Mouse (Mus musculus): ENCODE data around the gene Fhl3. TPM values are rescaled to one million over a fixed set of nuclear protein-coding genes. Genes with fewer than 3 reads are reported as not detected.
A peak's percentile ranks its signal among the peaks of the same experiment; 100 is the strongest.

The Fhl3 gene
- polyA plus RNA-seq, 1 experiment: 19.4 TPM

DNA sequence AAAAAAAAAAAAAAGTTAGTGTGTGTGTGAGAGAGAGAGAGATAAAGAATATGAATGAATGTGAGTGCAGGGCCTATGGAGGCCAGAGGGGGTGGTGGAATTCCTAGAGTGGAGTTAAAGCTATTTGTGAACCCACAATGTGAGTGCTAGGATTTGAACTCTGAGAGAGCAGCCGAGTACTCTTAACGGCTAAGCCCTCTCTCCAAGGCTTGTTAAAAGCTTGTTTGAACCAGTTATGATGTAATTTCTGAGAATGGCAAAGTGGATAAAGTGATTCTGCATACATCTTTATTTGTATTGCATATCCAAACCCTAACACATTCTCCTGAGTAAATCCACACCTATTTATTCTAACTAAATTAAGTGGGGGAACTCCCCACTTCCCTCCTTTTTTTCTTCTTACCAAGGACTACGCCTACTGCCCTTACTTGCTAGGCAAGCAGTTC lies 8.1 kb upstream of the Fhl3 start:
- H3K27ac ChIP-seq (ENCODE audit: insufficient read depth, low read length): no peak overlapping the region
- WGBS: 64% methylated on average over 3 of the region's 3 CpGs
- peaks cover 2% of the 10 kb centered on the region; the same call in 1 of the 2 replicates for H3K4me1 ChIP-seq (ENCODE audit: control insufficient read depth, insufficient read depth, insufficient read length)
- no peaks in the 10 kb centered on the region for H3K36me3 ChIP-seq (ENCODE audit: control insufficient read depth, insufficient read depth, low read length)
- H3K27me3 ChIP-seq (ENCODE audit: control insufficient read depth, insufficient read depth, low read length): no peaks in the 10 kb centered on the region
- DNase-seq (ENCODE audit: low read depth in 1 of 2, low spot score in 2 of 2): no peak
- no peak for TF ChIP-seq POLR2A (IDR thresholded peaks at IDR 0.05; ENCODE audit: low read depth, low read length)
- TF ChIP-seq CTCF (IDR thresholded peaks at IDR 0.05; ENCODE audit: extremely low read depth, insufficient read depth, insufficient read length, insufficient replicate concordance): no peak
- no peak overlapping the region for H3K4me3 ChIP-seq (ENCODE audit: extremely low read depth, insufficient read depth, insufficient read length)

DNA sequence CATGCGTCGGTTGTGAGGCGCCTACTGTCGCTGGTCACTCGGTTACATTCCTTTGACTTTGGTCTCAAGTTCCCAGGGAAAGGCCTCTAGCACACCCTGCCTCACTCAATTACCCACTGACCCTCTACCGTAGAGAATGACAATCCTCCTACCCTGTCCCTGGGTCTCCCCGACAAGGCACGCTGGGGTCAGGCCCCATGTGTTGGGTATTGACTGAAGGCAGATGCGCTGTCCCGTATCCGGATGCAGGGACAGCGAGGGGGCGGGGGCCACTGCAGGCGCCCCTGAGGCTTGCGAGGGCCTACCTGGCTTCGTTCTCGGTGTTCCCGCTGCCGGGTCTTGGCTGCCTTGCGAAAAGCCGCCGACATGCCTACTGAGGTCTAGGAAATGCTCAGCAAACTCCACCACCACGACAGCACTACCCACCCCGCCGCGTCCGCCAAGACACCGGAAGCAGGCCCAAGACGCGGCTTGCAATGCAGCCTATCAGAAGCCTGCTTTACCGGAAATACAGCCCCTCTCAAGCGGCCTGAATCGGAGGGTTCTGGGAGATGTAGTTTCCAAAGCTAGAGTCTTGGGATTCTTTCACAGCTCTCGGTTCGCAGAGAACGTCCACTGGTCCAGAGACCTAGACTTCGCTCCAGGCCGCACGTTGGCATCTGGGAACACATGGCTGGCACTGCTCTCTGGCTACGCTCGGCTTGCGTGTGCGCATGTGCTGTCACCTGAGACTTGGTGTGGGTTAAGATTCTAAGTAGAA lies 7.2 kb upstream of the Fhl3 start, which contains the start of gene Utp11:
Gene Utp11, minus strand, starts transcription at position 466 of the 760 bp plus-strand sequence.
- peak within 1 kb of the TSS; percentile 64 for H3K4me3 ChIP-seq (ENCODE audit: extremely low read depth, insufficient read depth, insufficient read length)
- H3K27ac ChIP-seq (ENCODE audit: insufficient read depth, low read length): peak within 1 kb of the TSS; percentile 31
- H3K36me3 ChIP-seq (ENCODE audit: control insufficient read depth, insufficient read depth, low read length): no peaks in the 10 kb centered on the region
- 2% methylated on average over 43 of the region's 43 CpGs for WGBS
- H3K4me1 ChIP-seq (ENCODE audit: control insufficient read depth, insufficient read depth, insufficient read length): peaks cover 2% of the 10 kb centered on the region; the same call in 1 of the 2 replicates
- H3K27me3 ChIP-seq (ENCODE audit: control insufficient read depth, insufficient read depth, low read length): no peaks in the 10 kb centered on the region
- no peak for TF ChIP-seq POLR2A (IDR thresholded peaks at IDR 0.05; ENCODE audit: low read depth, low read length)
- TF ChIP-seq CTCF (IDR thresholded peaks at IDR 0.05; ENCODE audit: extremely low read depth, insufficient read depth, insufficient read length, insufficient replicate concordance): no peak
- DNase-seq (ENCODE audit: low read depth in 1 of 2, low spot score in 2 of 2): peak; percentile 77 to 81

DNA sequence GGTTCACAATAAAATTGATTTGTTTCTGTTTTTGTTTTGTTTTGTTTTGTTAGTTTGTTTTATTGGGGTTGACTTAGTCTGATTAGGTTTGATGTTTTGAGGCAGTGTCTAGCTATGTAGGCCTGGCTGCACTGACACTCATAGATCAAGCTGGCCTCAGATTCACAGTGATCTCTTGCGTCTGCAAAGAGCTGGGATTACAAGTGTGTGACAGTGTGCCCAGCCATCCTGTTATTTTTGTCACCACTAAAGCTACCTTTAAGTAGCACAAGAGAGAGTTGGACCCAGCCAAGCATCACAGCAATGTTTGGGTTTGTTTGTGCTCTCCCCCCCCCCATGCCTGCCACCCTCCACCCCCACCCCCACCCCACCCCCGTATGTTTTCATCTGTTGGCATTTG lies 5.9 kb upstream of the Fhl3 start:
- Histone ChIP-seq H3K4me3 (ENCODE audit: extremely low read depth, insufficient read depth, insufficient read length) (no peak overlapping the region), H3K36me3 (ENCODE audit: control insufficient read depth, insufficient read depth, low read length) (no peaks in the 10 kb centered on the region), H3K4me1 (ENCODE audit: control insufficient read depth, insufficient read depth, insufficient read length) (peaks cover 2% of the 10 kb centered on the region; the same call in 1 of the 2 replicates), H3K27ac (ENCODE audit: insufficient read depth, low read length) (no peak overlapping the region), H3K27me3 (ENCODE audit: control insufficient read depth, insufficient read depth, low read length) (no peaks in the 10 kb centered on the region)
- TF ChIP-seq CTCF (IDR thresholded peaks at IDR 0.05; ENCODE audit: extremely low read depth, insufficient read depth, insufficient read length, insufficient replicate concordance) (no peak), POLR2A (IDR thresholded peaks at IDR 0.05; ENCODE audit: low read depth, low read length) (no peak)
- WGBS: 80% methylated on average over 2 of the region's 2 CpGs
- no peak for DNase-seq (ENCODE audit: low read depth in 1 of 2, low spot score in 2 of 2)

DNA sequence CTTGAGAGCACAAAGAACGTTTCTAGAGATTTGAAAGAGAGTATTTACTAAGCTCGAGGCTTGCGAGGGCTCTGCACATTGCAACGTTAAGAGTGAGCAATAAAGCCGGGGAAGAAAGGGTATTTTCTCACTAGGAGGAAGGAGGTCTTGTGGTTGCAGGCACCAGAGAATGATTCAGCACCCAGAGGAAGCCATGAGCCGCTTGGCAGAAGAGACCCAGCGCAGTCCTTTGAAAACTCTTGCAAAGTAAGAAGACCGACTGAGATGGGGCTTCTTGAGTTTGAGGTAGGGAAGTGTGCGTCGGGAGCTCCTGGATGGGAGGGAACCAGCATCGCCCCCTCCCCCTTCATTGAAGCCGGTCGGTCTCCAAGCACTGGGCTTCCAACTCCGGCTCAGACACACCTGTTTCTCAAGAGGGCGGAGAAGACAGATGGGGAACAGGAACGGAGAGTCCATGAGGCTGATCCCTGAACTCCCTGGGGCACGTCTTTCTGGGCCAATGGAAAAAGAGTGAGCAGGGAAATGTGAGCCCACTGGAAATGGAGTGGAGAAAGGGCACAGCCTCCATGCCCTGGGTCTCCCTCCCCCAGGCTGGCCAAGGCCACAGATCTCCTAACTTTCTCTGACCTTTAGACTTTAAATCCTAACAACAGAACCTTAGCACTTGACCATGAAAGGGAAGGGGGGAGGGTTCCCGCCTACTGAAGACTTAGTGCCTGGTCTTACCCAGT lies 4.5 kb upstream of the Fhl3 start:
- H3K27me3 ChIP-seq (ENCODE audit: control insufficient read depth, insufficient read depth, low read length): no peaks in the 10 kb centered on the region
- no peaks in the 10 kb centered on the region for H3K36me3 ChIP-seq (ENCODE audit: control insufficient read depth, insufficient read depth, low read length)
- DNase-seq (ENCODE audit: low read depth in 1 of 2, low spot score in 2 of 2): no peak
- TF ChIP-seq CTCF (IDR thresholded peaks at IDR 0.05; ENCODE audit: extremely low read depth, insufficient read depth, insufficient read length, insufficient replicate concordance): no peak
- TF ChIP-seq POLR2A (IDR thresholded peaks at IDR 0.05; ENCODE audit: low read depth, low read length): no peak
- 6% methylated on average over 18 of the region's 18 CpGs for WGBS
- H3K27ac ChIP-seq (ENCODE audit: insufficient read depth, low read length): no peak overlapping the region
- H3K4me3 ChIP-seq (ENCODE audit: extremely low read depth, insufficient read depth, insufficient read length): peak overlapping the region; percentile 23; the same call in 1 of the 2 replicates
- H3K4me1 ChIP-seq (ENCODE audit: control insufficient read depth, insufficient read depth, insufficient read length): peaks cover 8% of the 10 kb centered on the region

DNA sequence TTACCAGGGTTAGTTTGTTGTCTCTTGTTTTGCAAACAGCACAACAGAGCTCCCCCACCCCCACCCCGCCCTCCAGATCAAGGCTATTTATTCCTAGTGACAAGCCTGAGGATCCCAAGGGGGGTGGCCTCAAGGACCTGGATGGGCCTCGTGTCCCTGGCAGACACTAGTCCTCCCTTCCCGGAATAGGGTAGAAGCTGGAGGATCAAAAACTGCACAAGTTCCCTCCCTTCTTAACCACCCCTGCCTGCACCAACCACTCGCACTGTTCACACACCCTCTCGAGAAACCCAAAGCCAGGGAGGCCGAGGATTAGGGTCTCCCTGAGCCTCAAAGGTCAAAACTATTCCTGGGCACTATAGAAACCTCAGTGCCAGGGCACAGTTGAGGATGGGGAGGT lies 710 bp upstream of the Fhl3 start:
- H3K36me3 ChIP-seq (ENCODE audit: control insufficient read depth, insufficient read depth, low read length): no peaks in the 10 kb centered on the region
- no peak overlapping the region for H3K27ac ChIP-seq (ENCODE audit: insufficient read depth, low read length)

DNA sequence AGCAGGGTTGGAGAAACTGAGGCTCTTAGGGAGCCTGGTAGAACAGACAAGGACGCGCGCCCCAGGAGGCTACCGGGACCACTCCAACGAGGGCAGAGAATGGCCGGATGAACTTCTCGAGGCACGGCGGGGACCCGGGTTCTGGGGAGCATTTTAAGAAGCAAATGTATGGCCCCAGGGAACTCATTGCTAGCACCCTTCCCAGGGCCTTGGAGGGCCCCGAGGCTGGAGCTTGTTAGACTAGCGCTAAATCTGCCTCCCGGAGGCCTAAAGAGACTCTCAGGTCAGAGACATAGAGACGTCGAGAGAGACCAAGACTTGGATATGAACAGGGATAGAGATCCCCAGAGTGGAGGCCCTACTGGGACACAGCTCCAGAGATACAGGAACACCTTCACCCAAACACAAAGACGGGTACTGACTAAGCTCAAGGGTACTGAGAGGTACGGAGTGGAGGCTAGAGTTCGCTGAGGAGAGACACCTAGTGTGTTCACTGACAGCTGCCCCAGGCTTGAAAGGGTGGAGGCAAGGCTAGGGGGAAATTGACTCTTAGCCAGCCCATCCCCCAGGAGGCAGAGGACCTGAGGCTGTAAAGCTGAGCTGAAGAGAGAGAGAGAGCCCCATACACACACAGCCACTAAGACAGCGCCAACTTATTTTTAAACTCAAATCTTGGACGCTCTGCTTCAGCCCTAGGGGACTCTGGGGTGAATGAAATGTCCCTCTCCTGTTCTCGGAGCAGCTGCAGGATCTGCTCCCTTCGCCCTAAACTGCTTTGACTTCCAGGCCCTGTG lies 748 bp downstream of the Fhl3 start:
- Histone ChIP-seq H3K36me3 (ENCODE audit: control insufficient read depth, insufficient read depth, low read length) (no peaks in the 10 kb centered on the region), H3K27ac (ENCODE audit: insufficient read depth, low read length) (peak overlapping the region; percentile 63), H3K27me3 (ENCODE audit: control insufficient read depth, insufficient read depth, low read length) (no peaks in the 10 kb centered on the region), H3K4me1 (ENCODE audit: control insufficient read depth, insufficient read depth, insufficient read length) (peaks cover 30% of the 10 kb centered on the region), H3K4me3 (ENCODE audit: extremely low read depth, insufficient read depth, insufficient read length) (peak overlapping the region; percentile 74)
- WGBS: 9% methylated on average over 22 of the region's 22 CpGs
- no peak for TF ChIP-seq CTCF (IDR thresholded peaks at IDR 0.05; ENCODE audit: extremely low read depth, insufficient read depth, insufficient read length, insufficient replicate concordance)
- no peak for TF ChIP-seq POLR2A (IDR thresholded peaks at IDR 0.05; ENCODE audit: low read depth, low read length)
- peak in 1 of 2 experiments; percentile 35 for DNase-seq (ENCODE audit: low read depth in 1 of 2, low spot score in 2 of 2)

More for the DNA sequence above, 710 bp upstream of the Fhl3 start:
- no peak for TF ChIP-seq CTCF (IDR thresholded peaks at IDR 0.05; ENCODE audit: extremely low read depth, insufficient read depth, insufficient read length, insufficient replicate concordance)
- 54% methylated on average over 6 of the region's 6 CpGs for WGBS
- no peak overlapping the region for H3K4me3 ChIP-seq (ENCODE audit: extremely low read depth, insufficient read depth, insufficient read length)
- peaks cover 26% of the 10 kb centered on the region for H3K4me1 ChIP-seq (ENCODE audit: control insufficient read depth, insufficient read depth, insufficient read length)
- no peak for DNase-seq (ENCODE audit: low read depth in 1 of 2, low spot score in 2 of 2)
- no peaks in the 10 kb centered on the region for H3K27me3 ChIP-seq (ENCODE audit: control insufficient read depth, insufficient read depth, low read length)

Data from spleen, adult 2 months (tissue).